Mouse (Mus musculus) cortical plate, adult 2 months (tissue): Measurements from ENCODE around the gene Setdb1. TPM values are rescaled to one million over a fixed set of nuclear protein-coding genes. Genes with fewer than 3 reads are reported as not detected.
"Not testable (repeated sequence)": the region's sequence is repeated elsewhere in the genome, so short reads cannot be mapped to it uniquely, and the experiment has no call there.

Source experiments
- H3K27ac ChIP-seq: fragments of 200-500 bp; 2 replicates; pipeline ENCODE4 v1.5.1; 2012; ENCODE audit warnings: low read length, control low read depth, inconsistent platforms; ENCODE audit not compliant: insufficient read depth
- H3K4me1 ChIP-seq: fragments of 200-500 bp; 2 replicates; pipeline ENCODE4 v1.6.1; 2011; ENCODE audit warnings: low read length; ENCODE audit not compliant: control insufficient read depth, insufficient read depth
- H3K4me3 ChIP-seq: fragments of 200-500 bp; 2 replicates; pipeline ENCODE4 v1.5.1; 2011; ENCODE audit warnings: mild to moderate bottlenecking, low read length, control low read depth; ENCODE audit not compliant: insufficient read depth
- CTCF ChIP-seq: fragments of 200-500 bp; IDR thresholded peaks from 2 replicates; pipeline ENCODE4 v1.5.1; 2011; ENCODE audit warnings: mild to moderate bottlenecking, control low read depth, low read length; ENCODE audit not compliant: insufficient read depth; ENCODE audit errors: extremely low read depth
- POLR2A ChIP-seq: fragments of 200-500 bp; IDR thresholded peaks from 2 replicates; pipeline ENCODE4 v1.6.1; 2011; ENCODE audit warnings: mild to moderate bottlenecking, low read length, control low read depth; ENCODE audit not compliant: insufficient read depth; ENCODE audit errors: extremely low read depth
- polyA plus RNA-seq: library from polyadenylated mRNA; depleted of rRNA; stranded (reverse); fragments of >200 nt; gene quantifications from 2 replicates; pipeline ENCODE4 v1.2.3, GENCODE M21; 2012; rRNA removed

The Setdb1 gene
- 34.6 and 37.5 TPM in 2 replicates for polyA plus RNA-seq

DNA sequence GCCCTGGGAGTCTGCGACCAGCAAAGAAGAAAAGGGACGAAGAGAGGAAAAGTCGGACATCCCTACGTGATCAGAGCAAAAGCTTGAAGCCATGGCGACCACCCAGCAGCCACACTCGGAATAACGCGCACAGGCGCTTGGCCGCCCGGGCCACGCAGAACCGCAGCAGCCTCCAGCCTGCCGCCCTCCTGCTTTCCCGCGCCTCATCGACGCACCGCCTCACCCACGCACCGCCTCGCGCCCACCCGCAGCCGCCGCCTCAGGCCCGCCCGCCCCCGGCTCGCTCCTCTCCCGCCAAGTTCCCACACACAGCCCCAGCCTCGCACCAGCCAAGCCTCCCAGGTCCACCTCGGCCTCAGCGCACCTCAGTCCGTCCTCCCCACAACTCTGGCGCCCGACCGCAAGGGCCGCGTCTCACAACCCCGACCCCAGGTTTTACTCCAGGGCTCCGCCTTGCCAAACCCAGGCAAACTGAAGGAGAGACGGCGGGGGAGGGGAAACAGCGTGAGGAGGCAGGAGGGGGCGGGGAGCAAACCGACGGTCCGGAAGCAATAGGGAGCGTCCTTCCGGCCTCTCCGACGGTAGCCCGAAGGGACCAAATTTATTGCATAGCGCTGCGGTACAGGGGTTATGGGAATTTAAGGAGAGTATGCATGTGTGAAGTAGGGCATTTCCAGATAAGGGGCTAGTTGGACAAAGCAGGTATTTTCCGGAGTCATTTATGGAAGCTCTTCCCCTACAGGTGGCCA is at the start of gene Setdb1:
Gene Setdb1, minus strand, starts transcription at position 502 of the 749 bp plus-strand sequence.
- Histone ChIP-seq H3K4me3 (peak within 1 kb of the TSS; percentile 66), H3K27ac (peak within 1 kb of the TSS; percentile 19; the same call in 1 of the 2 replicates)
- H3K4me1 ChIP-seq: not testable (repeated sequence)

DNA sequence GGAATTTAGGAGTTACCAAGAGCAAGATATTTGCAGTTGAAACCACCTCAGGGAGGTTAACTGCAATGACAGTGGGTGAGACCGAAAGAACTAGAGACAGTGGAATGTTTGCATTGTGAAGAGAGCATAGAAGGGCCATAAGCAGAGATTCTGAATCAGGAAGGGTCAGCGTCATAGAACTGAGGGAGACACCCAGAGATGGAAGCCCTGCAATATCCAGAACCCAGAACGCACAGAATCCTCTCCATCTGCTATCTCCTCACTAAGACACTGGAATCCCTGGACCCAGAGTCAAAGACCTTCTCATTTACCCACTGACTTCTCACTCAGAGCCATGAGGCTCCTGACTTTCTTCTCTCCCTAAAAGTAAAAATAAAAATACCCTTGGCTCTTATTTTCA is 45.7 kb upstream of the Setdb1 start, which contains the start of gene 4930558C23Rik:
Gene 4930558C23Rik, minus strand, starts transcription at position 101 of the 400 bp plus-strand sequence.
- no peaks in the 10 kb centered on the region for H3K4me1 ChIP-seq
- no peak within 1 kb of the TSS for H3K4me3 ChIP-seq
- no peak within 1 kb of the TSS for H3K27ac ChIP-seq
- TF ChIP-seq POLR2A: no peak

DNA sequence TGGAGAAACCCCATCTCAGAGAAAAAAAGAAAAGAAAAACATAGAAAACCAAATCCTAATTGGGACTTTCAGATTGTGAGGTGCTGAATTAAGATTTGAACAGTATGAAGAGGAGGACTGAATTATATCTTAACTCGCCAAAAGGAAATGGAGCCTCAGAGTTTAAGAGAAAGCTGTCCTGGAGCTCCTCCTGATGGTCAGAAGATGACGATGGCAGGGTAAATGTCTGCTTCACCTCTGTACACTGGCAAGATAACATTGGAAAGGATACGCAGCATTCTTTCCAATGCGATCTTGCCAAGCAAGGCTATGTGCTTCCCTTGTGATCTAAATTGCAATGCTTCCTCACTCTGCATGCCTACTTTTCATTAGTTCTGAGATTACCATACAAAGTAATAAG is 37.4 kb upstream of the Setdb1 start:
- TF ChIP-seq CTCF (peak; percentile 32; the same call in 1 of the 2 replicates), POLR2A (no peak)
- Histone ChIP-seq H3K4me1 (no peaks in the 10 kb centered on the region), H3K27ac (no peak overlapping the region), H3K4me3 (no peak overlapping the region)

DNA sequence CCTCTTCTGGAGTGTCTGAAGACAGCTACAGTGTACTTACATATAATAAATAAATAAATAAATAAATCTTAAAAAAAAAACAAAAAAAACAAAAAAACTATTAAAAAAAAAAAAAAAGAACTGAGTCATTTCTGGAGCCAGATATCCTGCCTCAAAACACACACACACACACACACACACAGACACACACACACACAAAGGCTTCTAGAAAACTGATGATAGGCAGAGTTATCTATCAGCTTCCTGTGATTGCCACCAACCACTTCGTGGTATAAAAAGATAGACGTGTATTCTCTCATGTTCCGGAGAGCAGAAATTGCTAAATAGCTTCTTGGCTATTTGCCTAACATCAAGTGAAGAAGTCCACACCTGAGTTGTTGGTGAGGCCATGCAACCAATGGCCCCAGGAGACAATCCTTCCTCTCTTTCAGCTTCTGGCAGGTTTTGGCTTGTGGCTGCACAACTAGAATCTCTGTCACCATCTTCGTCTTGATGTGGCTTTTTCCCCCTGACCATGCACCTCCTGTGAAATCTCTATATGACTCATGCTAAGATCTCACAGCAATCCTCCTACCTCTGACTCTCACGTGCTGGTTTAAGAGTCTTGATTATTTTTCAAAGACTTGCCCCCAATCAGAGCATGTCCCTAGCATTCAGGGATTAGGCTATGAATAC is 28.5 kb upstream of the Setdb1 start:
- TF ChIP-seq POLR2A: no peak
- no peak for TF ChIP-seq CTCF
- H3K4me1 ChIP-seq: no peaks in the 10 kb centered on the region
- H3K4me3 ChIP-seq: no peak overlapping the region
- no peak overlapping the region for H3K27ac ChIP-seq

DNA sequence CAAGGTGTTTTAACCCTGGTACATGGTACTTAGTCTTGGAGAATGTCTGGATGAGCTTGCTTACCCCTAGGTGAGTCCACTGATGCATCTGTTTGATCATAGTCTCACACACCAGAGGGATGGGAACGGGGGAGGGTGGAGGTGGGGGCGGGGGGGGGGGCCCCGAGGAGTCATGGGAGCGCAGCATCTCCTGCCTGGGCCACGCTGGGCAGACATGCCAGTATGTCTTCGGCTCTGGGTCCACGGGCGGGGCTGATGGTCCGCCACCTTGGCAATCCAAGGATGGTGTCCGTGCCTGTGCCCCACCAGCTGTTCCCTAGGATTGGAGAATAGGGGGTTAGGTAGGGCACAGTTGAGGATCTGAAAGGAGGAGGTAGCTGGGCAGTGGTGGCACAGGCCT is 16.2 kb upstream of the Setdb1 start:
- no peak for TF ChIP-seq CTCF
- TF ChIP-seq POLR2A: no peak
- no peaks in the 10 kb centered on the region for H3K4me1 ChIP-seq
- H3K27ac ChIP-seq: no peak overlapping the region
- H3K4me3 ChIP-seq: no peak overlapping the region

DNA sequence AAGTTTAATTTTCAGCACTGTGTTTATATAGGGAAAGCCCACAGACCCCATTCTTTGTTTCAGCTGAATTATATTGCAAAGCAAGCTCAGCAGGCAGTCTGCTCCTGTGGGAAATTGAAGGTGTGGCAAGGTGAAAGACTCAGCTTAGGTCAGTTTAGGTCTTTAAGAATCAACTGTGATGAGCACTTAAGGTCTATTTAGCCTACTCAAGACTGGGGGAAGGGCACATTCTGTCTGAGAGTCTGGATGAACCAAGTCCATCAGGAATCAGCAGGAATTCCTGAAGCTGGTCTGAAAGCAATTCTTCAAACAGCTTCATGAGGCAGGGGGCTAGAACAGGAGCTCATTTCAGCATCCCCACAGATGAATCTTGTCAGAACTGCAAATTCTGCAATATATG is 13.1 kb upstream of the Setdb1 start:
- H3K4me3 ChIP-seq: no peak overlapping the region
- H3K4me1 ChIP-seq: no peaks in the 10 kb centered on the region
- no peak for TF ChIP-seq CTCF
- no peak overlapping the region for H3K27ac ChIP-seq

DNA sequence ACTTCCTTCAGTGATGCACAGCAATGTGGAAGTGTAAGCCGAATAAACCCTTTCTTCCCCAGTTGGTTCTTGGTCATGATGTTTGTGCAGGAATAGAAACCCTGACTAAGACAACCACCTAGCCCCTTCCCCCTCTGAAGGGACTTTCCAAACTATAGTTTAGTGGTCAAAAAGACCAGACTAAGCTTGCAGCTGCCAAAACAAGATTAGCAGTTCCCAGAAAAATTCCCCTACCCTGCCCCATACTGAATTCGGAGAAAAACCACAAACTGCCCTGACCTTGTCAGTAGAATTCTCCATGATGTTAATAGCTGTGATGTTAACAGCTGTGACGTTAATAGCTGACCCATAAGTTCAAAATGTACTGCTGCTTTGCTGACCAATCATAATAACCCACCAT is 3.3 kb upstream of the Setdb1 start:
- H3K4me3 ChIP-seq: not testable (repeated sequence)

DNA sequence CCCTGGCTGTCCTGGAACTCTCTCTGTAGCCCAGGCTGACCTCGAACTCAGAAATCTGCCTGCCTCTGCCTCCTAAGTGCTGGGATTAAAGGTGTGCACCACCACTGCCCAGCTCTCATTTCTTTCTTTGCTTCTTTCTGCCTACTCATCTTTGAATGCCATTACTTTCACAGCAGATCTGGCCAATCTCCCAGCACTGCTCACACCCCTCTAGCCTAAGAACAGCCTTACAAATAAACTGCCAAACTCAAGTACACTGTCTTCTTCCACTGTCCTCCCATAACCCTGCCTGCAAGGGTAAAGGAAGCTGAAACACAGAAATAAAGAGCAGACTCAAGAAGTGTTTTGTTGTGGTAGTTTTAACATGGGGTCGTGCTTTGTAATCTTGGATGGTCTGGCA is 744 bp upstream of the Setdb1 start:
- H3K27ac ChIP-seq: no peak overlapping the region
- H3K4me1 ChIP-seq: no peaks in the 10 kb centered on the region; the same call in 1 of the 2 replicates
- no peak overlapping the region; the same call in 1 of the 2 replicates for H3K4me3 ChIP-seq
- no peak for TF ChIP-seq CTCF
- no peak for TF ChIP-seq POLR2A

More for the DNA sequence above, 3.3 kb upstream of the Setdb1 start:
- H3K27ac ChIP-seq, H3K4me1 ChIP-seq: not testable (repeated sequence)

DNA sequence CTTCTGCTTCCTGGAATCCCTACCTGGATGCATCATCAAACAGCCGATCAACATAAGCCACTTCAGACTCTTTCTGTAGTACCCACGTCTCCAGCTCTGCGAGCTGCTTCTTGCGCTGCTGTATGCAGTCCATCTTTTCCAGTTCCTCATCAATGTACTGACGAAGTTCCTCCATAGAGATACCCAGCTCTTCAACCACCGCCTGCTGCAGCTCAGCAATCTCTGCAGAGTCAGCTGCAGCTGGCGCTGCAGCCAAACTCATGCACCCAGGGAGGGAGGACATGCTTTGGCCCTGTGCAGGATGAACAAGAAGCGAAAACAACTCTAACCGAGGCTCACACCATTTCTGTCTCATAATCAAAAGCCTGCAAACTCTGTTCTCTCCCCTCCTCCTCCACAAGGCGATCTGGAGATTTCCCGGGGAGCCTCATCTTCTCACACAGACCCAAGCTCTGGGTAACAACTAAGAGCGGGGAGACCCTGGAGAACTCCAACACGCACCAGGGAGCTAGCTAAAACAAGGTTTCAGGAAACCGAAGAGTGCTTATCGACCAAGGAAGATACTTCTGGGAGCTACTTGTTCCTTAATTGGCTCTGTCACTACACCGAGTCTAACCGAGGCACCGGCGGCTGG is 974 bp downstream of the Setdb1 start:
- H3K27ac ChIP-seq, H3K4me1 ChIP-seq: not testable (repeated sequence)
- peak overlapping the region; percentile 66; the same call in 1 of the 2 replicates for H3K4me3 ChIP-seq

DNA sequence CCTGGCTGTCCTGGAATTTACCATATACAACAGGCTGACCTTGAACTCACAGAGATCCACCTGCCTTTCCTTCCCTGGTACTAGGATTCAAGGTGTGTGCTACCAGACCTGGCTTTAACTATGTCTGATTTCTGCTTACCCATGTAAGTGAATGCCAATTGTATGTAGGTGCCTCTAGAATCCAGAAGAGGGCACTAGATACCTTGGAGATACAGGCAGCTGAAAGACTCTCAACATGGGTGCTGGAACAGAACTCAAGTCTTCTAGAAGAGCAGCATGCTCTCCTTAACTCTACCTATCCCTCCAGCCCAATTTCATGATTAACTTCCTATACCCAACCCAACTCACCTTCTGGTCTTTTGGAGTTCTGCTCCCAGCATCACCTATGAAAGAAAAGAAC is 7.5 kb downstream of the Setdb1 start:
- no peak overlapping the region for H3K27ac ChIP-seq
- peak; percentile 48; the same call in 1 of the 2 replicates for TF ChIP-seq CTCF
- no peak for TF ChIP-seq POLR2A
- no peak overlapping the region for H3K4me3 ChIP-seq
- H3K4me1 ChIP-seq: no peaks in the 10 kb centered on the region

DNA sequence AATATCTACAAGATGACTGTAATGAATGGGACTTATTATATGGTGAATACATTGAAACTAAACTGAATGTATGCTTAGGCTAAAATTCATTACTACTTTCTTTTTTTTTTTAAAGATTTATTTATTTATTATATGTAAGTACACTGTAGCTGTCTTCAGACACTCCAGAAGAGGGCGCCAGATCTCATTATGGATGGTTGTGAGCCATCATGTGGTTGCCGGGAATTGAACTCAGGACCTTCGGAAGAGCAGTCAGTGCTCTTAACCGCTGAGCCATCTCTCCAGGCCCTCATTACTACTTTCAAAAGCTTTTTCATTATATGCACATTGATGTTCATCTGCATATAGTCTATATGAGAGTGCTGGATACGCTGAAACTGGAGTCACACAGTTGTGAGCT is 8.7 kb downstream of the Setdb1 start:
- not testable (repeated sequence) for H3K4me1 ChIP-seq, H3K27ac ChIP-seq, H3K4me3 ChIP-seq
